Mouse (Mus musculus) right cerebral cortex, postnatal 4 days (tissue): ENCODE measurements around the gene Gm42517.

Experiments used
- DNase-seq: peaks from one replicate; pipeline ENCODE4 v3.0.0-alpha.2; 2022

Gene Gm42517

GRCm38 (mm10) chr5:108347843-108348242 is 19.9 kb downstream of the Gm42517 start:
- no peak for DNase-seq

DNA sequence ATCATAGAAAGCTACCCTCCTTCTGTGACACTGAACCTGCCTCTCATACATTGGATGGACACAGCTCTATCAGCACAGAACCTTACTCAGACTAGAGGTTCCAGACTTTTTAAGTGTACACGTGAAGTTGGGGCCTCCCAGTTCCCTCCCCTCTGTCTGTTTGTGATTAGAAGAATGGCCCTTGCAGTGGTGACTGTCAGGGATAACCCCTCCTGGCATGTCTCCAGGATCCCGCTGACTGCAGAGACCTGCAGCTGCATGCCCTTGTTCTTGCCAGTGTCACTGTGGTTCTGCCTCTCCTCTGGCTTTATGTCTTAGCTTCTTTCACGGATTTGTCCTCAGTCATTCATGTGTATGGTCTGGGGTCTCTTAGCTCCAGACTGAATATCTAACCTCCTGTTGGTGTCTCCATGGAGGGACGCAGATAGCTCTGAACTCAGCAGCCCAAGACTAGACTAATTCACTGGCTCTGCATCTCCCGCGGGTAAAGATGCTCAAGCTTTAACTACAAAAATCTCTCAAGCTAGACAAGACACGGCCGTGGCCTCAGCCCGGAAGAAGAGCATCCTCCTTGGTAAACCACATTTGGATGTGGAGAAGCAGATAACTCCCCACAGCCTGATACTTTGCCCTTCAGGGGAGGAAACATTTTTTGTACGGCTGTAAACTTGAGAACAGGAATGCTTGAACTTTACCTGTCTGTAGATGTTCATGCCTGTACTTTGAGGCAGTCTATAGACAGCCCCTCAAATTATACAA is 22.2 kb downstream of the Gm42517 start:
- DNase-seq: no peak

DNA sequence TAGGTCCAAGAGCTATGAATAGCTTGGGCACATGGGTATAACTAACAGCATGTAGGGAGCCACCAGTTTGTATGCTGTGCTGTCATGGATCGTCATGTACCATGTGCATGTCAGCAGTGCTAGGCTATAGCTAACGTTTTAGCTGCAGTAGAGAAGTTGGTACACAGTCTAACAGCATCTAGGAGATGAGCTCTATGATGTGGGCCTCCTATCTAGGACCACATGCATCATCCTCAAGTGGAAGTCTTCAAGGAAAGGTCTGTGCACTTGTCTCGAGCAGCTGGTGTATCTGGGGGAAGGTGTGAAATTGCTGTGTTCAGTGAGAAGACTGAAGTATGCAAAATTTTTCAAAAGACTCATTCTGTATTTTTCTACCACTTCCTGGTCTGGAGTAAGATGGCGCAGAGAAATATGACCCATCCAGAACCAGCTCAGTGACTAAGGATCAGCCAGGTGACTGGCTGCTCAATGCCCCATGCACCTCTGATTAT is 24.0 kb downstream of the Gm42517 start:
- DNase-seq: no peak

- DNase-seq: no peak
These were observed 29.7 kb downstream of the Gm42517 start for GRCm38 (mm10) chr5:108338049-108338448.

DNA sequence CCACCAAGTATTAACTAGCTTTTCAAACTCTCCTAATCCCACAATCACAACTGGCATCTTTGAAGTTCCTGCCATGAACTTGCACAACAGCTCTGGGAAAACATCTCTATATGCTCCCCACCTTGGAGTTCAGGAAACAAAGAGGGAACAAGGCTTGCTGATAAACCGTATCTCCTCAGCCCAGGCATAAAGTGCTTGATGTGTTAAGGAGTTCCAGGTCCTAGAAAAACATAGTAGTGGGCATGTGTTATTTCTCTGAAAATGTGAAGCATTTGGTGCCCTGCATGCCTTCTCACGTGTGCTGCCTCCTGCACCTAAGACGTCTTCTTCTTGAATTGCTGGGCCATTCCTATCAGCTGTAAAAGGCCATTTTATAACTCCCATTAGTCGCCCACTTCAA is 30.3 kb downstream of the Gm42517 start:
- no peak for DNase-seq

DNA sequence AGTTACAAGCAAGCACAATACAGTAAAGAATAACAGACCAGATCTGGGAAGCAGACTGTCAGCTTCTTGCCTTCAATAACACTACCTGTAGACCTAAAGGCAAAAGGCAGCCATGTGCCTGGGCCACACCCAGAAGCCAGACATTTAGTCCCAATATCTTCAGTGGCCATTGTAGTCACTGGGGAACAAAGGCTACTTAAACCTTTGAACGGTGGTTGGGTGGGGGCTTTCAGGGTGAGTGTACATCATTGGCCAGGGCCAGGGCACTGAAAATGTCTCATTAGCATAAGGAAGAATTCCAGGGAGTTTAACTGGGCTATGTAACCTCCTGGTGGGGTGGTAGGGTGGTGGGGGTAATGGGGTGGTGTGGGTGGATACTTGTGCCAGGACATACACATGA is 36.7 kb downstream of the Gm42517 start:
- DNase-seq: no peak
